Mouse (Mus musculus) forelimb bud, embryonic 11.5 days (tissue): ENCODE data around the gene 1700025C18Rik.

Experiments
- DNase-seq: peaks from one replicate; pipeline ENCODE4 v3.0.0-alpha.2; 2012; ENCODE audit warnings: low read depth, low spot score

1700025C18Rik gene

GRCm38 (mm10) chr2:165037415-165037814, 53.1 kb downstream of the 1700025C18Rik start:
- no peak for DNase-seq

- DNase-seq: no peak
These were observed 55.5 kb downstream of the 1700025C18Rik start for GRCm38 (mm10) chr2:165035058-165035431.

GRCm38 (mm10) chr2:165034131-165035057, 56.2 kb downstream of the 1700025C18Rik start, which contains the start of gene Ncoa5:
Gene Ncoa5 (minus strand): TSS chr2:165034867.
- peak; percentile 97 for DNase-seq

GRCm38 (mm10) chr2:165033306-165033705, 57.2 kb downstream of the 1700025C18Rik start:
- no peak for DNase-seq

- DNase-seq: no peak
These were observed 58.0 kb downstream of the 1700025C18Rik start for GRCm38 (mm10) chr2:165032533-165032932.
